Mouse (Mus musculus): ENCODE data around the gene Aurkaip1.
A peak's percentile ranks its signal among the peaks of the same experiment; 100 is the strongest.
"Not testable (repeated sequence)": the region's sequence is repeated elsewhere in the genome, so short reads cannot be mapped to it uniquely, and the experiment has no call there.

Gene Aurkaip1

DNA sequence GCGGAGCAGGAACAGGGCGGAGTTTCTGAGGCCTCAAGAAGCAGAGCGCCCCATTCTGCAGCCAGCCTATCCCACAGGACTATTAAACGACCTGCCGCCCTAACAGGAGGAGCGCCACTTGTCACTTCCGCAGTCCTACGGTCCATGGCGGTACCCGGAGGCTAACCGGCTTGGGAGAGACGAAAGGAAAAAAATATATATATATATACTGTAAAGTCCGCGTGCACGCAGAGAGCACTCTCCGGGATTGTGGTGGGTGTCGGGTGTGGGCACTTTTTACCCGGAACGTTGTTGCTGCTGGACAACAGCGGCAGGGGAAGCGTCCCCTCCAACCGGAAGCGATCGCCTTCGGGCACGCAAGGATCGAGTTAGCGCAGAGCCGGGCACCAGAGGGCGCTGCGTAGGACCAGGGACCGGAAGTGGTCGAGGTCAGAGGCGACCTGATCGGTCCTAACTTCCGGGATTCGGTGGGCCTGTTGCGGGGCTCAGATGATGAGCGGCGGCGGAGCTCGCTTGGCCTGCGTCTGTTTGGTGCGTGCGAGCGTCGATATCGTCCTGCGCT lies at the start of gene Aurkaip1:
Gene Aurkaip1 (plus strand): TSS at position 68 of the 562 bp plus-strand sequence.
- peak; percentile 97 to 98 for DNase-seq

DNA sequence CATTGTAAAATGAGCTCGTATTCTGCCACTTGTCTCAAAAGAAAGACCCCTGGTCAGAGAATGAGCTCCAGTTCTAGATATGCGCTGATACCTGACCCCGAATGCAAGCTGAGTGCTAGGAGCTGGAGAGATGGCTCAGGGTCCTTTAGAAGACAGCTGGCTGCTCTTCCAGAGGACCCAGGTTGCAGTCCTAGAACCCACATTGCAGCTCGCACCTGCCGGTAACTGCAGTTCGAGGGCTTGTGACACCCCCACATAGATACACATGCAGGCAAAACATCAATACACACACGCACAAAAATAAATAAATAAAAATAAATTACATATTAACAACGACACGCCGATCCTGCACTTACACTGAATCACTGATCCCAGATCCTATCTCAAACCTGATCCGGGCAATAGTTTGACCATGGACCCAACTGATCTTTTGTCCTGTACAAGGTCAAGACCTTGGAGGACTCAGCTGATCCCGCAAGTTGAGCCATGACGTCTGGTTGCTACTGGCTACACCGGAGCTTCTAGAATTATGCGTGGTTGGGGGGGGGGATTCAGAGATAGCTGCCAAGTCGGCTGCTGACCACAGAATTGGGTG lies 47.5 kb upstream of the Aurkaip1 start:
- no peak for DNase-seq

GRCm38 (mm10) chr4:155784081-155784701 lies 46.9 kb upstream of the Aurkaip1 start:
- DNase-seq: peak; percentile 86 to 87

GRCm38 (mm10) chr4:155785246-155785645 lies 45.8 kb upstream of the Aurkaip1 start:
- no peak for DNase-seq

GRCm38 (mm10) chr4:155785819-155786218 lies 45.3 kb upstream of the Aurkaip1 start, which contains the start of gene Tmem88b:
TSS of gene Tmem88b (minus strand) at chr4:155785874.
- no peak for DNase-seq

DNA sequence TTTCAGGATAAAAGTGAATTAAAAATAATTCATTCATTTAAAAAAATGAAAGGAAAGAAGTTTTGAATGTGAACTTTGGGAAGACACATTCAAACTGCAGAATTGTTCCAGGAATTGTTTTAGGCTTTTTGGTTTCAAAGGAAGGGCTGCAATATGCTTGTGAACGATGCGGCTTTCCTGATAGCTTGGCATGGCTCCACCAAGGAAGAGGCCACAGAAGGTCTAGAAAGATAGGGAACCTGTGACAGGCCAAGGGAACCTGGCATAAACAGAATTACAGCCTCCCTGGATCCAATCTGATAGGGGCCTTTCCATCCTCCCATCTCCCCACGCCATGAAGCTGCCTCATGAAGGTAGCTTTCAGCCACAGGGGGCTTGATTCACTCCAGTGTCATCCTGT lies 42.8 kb upstream of the Aurkaip1 start:
- no peak for DNase-seq

DNA sequence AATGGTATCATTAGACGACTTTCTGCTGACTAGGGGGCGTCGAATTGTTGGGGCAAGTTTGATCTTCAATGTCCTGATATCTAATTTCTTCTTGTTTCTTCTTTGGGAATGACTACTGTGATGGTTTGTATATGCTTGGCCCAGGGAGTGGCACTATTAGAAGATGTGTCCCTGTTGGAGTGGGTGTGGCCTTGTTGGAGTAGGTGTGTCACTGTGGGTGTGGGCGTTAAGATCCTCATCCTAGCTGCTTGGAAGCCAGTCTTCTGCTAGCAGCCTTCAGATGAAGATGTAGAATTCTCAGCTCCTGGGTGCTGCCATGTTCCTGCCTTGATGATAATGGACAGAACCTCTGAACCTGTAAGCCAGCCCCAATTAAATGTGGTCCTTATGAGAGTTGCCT lies 42.2 kb upstream of the Aurkaip1 start:
- not testable (repeated sequence) for DNase-seq

- DNase-seq: no peak
These were observed 41.0 kb upstream of the Aurkaip1 start, which contains the start of gene Ankrd65 for GRCm38 (mm10) chr4:155790021-155790489. TSS of gene Ankrd65 (plus strand) at chr4:155790439.

GRCm38 (mm10) chr4:155790650-155791161 lies 40.4 kb upstream of the Aurkaip1 start:
- no peak for DNase-seq

GRCm38 (mm10) chr4:155791240-155791933 lies 39.7 kb upstream of the Aurkaip1 start:
- DNase-seq: no peak

- no peak for DNase-seq
These were observed 37.3 kb upstream of the Aurkaip1 start for GRCm38 (mm10) chr4:155793730-155794129.

GRCm38 (mm10) chr4:155802075-155802474 lies 29.0 kb upstream of the Aurkaip1 start:
- DNase-seq: no peak

- no peak for DNase-seq
These were observed 28.2 kb upstream of the Aurkaip1 start, which contains the start of gene Mrpl20 for GRCm38 (mm10) chr4:155802741-155803339. TSS of gene Mrpl20 (plus strand) at chr4:155802878.

GRCm38 (mm10) chr4:155803340-155804041 lies 27.6 kb upstream of the Aurkaip1 start:
- DNase-seq: peak; percentile 97 to 98

DNA sequence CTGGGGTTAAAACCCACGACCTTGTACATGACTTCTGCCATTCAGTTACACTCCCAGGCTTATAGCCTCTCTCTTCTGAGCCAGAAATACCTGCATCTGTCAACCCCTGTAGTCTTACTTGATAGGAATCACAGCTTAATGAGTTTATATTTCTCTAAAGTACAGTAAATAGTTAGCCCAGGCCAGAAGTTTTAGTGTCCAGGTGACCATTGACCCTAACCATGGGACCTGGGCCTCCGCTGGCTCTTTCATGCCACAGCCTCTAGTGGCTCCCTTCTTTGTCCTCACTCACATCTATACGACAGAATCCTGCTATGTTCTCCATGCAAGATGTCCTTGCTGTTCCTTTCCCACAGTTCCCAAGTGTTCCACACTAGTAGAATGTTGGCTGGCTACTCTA lies 23.2 kb upstream of the Aurkaip1 start:
- no peak for DNase-seq

DNA sequence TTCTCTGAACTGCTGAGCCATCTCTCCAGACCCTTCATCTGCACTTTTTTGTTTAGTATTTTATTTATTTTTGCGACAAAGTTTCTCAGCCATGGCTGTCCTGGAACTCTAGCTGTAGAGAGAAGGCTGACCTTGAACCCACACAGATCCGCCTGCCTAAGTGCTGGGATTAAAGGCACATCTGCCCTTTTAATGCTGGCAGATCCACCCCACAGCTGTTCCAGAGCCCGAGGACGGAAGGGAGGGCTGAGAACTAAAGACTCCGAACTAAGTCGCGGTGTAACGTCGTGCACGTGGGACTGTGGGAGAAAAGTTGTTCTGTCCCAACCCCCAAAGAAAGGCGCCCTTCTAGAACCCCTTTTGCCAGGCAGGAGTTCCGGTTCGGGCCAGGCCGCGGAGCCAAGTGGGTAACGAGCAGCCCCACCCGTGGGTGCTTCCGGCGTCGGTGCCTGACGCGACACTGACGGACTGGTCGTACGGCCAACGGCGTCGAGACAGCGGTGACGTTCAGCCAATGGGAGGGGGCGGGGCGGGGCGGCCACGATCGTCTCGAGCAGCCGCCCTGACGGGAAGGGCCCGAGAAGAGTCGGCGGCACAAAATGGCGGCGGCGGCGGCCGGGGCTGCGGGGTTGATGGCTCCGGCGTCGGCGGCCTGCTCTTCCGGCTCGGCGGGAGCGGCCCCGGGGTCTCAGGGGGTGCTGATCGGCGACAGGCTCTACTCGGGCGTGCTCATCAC lies 19.0 kb upstream of the Aurkaip1 start, which contains the start of gene Ccnl2:
Gene Ccnl2 (plus strand): TSS at position 561 of the 736 bp plus-strand sequence.
- DNase-seq: peak; percentile 94 to 97

DNA sequence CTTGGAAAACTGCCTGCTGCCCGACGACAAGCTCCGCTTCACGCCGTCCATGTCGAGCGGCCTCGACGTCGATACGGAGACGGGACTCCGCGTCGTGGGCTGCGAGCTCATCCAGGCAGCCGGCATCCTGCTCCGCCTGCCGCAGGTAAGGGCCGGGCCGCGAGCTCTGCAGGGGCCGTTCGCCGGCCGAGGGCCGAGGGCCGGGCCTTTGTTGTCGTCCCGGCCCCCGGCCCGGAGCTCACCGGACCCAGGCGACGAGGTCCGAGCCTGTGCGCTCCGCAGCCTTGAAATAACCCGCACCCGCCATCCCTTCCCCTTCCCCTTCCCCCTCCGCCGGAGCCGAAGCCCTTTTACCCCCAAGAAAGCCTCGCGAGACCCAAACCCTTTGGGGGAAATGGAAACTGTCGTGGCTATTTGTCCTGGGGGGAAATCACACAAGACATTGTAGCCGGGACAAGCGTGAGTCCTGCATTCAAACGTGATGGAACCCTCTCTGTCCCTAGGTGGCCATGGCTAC lies 18.3 kb upstream of the Aurkaip1 start:
- DNase-seq: peak; percentile 50 to 57

GRCm38 (mm10) chr4:155817533-155817932 lies 13.5 kb upstream of the Aurkaip1 start:
- no peak for DNase-seq

- peak in 1 of 2 experiments; percentile 45 for DNase-seq
These were observed 10.0 kb upstream of the Aurkaip1 start for GRCm38 (mm10) chr4:155821025-155821424.

- DNase-seq: no peak
These were observed 7.6 kb upstream of the Aurkaip1 start for GRCm38 (mm10) chr4:155823443-155823842.

DNA sequence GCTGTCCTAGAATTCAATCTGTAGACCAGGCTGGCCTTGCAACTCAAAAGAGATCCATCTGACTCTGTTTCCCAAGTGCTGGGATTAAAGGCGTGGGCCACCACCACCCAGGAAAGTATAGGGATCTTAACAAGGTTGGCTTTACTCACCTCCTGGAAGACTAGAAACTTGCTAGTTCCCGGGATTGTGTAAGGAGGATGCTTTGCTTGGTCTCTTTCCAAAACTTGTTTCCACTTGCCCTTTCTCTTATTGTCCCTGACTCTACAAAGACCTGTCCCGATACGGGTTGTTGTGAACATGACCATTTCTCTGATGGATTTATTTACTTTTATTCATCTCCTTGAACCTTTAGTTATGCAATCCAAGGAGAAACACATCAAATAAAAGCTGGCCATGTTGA lies 1.2 kb upstream of the Aurkaip1 start:
- DNase-seq: no peak

Measured in lung, postnatal 4 days (tissue).